ENCODE assay signal across 28 mouse cellular contexts in the genomic region with DNA sequence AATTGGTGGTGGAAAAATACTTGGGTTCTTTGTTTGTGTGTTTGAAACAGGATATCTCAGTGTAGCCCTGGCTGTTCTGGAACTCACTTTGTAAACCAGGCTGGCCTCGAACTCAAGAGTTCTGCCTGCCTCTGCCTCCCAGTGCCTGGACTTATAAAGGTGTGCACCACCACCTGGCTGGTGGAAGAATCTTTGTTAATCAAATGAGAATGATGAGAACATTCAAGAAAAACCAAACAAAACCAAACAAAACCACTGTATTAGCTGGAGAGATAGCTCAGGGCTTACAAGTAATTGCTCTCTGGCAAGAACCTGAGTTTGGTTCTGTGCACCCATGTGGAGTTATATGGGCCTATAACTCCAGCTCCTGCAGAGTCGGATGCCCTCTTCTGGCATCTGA. TPM values are rescaled to one million over a fixed set of nuclear protein-coding genes. Genes with fewer than 3 reads are reported as not detected.
"Had no signal": no experiment of that assay in that cellular context is flagged by ENCODE, and none has a peak within 500 bp of the region (broad histone marks: within the 10 kb centered on the region; RNA-seq: fewer than 3 reads in every experiment).

No protein-coding gene starts in this region.

- H3K4me1 ChIP-seq: heart, embryonic 13.5 days; heart, embryonic 15.5 days; hindbrain, embryonic 13.5 days; hindbrain, embryonic 15.5 days; intestine, embryonic 15.5 days; limb, embryonic 15.5 days had no signal

- H3K4me3 ChIP-seq: heart, adult 2 months; heart, embryonic 13.5 days; heart, embryonic 15.5 days; hindbrain, embryonic 13.5 days; hindbrain, embryonic 15.5 days; intestine, embryonic 15.5 days; layer of hippocampus, adult 2 months; left cerebral cortex, adult 2 months; limb, embryonic 13.5 days; limb, embryonic 15.5 days had no signal

- DNase-seq: gastrocnemius, postnatal 14 days; gastrocnemius, postnatal 36 days; heart, adult 11 months; heart, adult 2 months; heart, postnatal 14 days; heart, postnatal 36 days; kidney, adult 18-20 months; kidney, adult 8-10 months; kidney, postnatal 10 days; kidney, postnatal 25 days; kidney, postnatal 4 days had no signal

- H3K27ac ChIP-seq: heart, adult 2 months; heart, embryonic 13.5 days; heart, embryonic 15.5 days; hindbrain, embryonic 13.5 days; hindbrain, embryonic 15.5 days; hindbrain, postnatal 0 days; intestine, embryonic 15.5 days; layer of hippocampus, adult 2 months; left cerebral cortex, adult 2 months; limb, embryonic 13.5 days; limb, embryonic 15.5 days had no signal

- H3K36me3 ChIP-seq: heart, embryonic 13.5 days; heart, embryonic 15.5 days; hindbrain, embryonic 13.5 days; hindbrain, embryonic 15.5 days; intestine, embryonic 15.5 days; limb, embryonic 13.5 days; limb, embryonic 15.5 days had no signal

- H3K27me3 ChIP-seq: heart, embryonic 13.5 days; heart, embryonic 15.5 days; hindbrain, embryonic 13.5 days; hindbrain, embryonic 15.5 days; intestine, embryonic 15.5 days; limb, embryonic 13.5 days; limb, embryonic 15.5 days had no signal

RNA-seq across cellular contexts. Expression of gene Ccr7, which starts 14.6 kb away (rescaled TPM):
- total RNA-seq: gastrocnemius, adult 18-20 months; gastrocnemius, adult 8-10 months; gastrocnemius, postnatal 36 days; hindbrain, postnatal 0 days; layer of hippocampus, adult 2 months; layer of hippocampus, postnatal 10 days; layer of hippocampus, postnatal 25 days; left cerebral cortex, adult 2 months; left cerebral cortex, postnatal 14 days; left cerebral cortex, postnatal 36 days had no signal
- polyA plus RNA-seq: hindbrain, embryonic 13.5 days; hindbrain, postnatal 0 days; kidney, embryonic 14.5 days had no signal
